Mouse (Mus musculus) lung, embryonic 15.5 days (tissue): ENCODE measurements at regions not wholly inside any gene's neighbourhood (a gene's known extent, or its start where the extent isn't known, plus 50 kb on each side); places are given as distances from the start of the nearest gene placed in this dataset.

ENCODE experiments used
- ATAC-seq: fragments of 200-750 bp; cut with Nextera tagmentation; 2 replicates; pipeline ENCODE4 v1.8.0; 2017; ENCODE audit warnings: moderate number of reproducible peaks, borderline replicate concordance; ENCODE audit not compliant: low FRiP score, low TSS enrichment; ENCODE audit errors: extremely low read depth
- H3K27ac ChIP-seq: fragments of 300-500 bp; sonication (generic); 2 replicates; pipeline ENCODE4 v1.5.1; 2015; ENCODE audit warnings: moderate library complexity, mild to moderate bottlenecking, inconsistent platforms
- H3K27me3 ChIP-seq: fragments of 300-500 bp; sonication (generic); 2 replicates; pipeline ENCODE4 v1.6.1; 2015; ENCODE audit warnings: inconsistent platforms
- H3K36me3 ChIP-seq: fragments of 300-500 bp; sonication (generic); 2 replicates; pipeline ENCODE4 v1.6.1; 2015; ENCODE audit warnings: inconsistent platforms
- H3K4me1 ChIP-seq: fragments of 300-500 bp; sonication (generic); 2 replicates; pipeline ENCODE4 v1.6.1; 2015; ENCODE audit warnings: inconsistent platforms
- H3K4me2 ChIP-seq: fragments of 300-500 bp; sonication (generic); 2 replicates; pipeline ENCODE4 v1.6.1; 2015; ENCODE audit warnings: inconsistent platforms, mild to moderate bottlenecking, moderate library complexity
- H3K4me3 ChIP-seq: fragments of 300-500 bp; sonication (generic); 2 replicates; pipeline ENCODE4 v1.5.1; 2015; ENCODE audit warnings: mild to moderate bottlenecking, inconsistent platforms
- H3K9ac ChIP-seq: fragments of 300-500 bp; sonication (generic); 2 replicates; pipeline ENCODE4 v1.6.1; 2015; ENCODE audit warnings: inconsistent platforms
- H3K9me3 ChIP-seq: fragments of 300-500 bp; sonication (generic); 2 replicates; pipeline ENCODE4 v1.6.1; 2016; ENCODE audit warnings: inconsistent platforms
- WGBS: fragments of 180-500 bp; shearing (Covaris S2); methylation state at CpG from one replicate; pipeline ENCODE4 v1.1.7; 2015; 5-methylcytosine and 5-hydroxymethylcytosine counted together

- Histone ChIP-seq H3K4me2 (no peak overlapping the region), H3K27me3 (no peaks in the 10 kb centered on the region), H3K9me3 (no peaks in the 10 kb centered on the region), H3K36me3 (no peaks in the 10 kb centered on the region), H3K27ac (peak overlapping the region; percentile 53; the same call in 1 of the 2 replicates), H3K4me1 (peaks cover 8% of the 10 kb centered on the region; the same call in 1 of the 2 replicates), H3K4me3 (no peak overlapping the region), H3K9ac (no peak overlapping the region)
- no peak for ATAC-seq
- whole genome bisulfite sequencing: 44% methylated on average over 4 of the region's 4 CpGs
Observed at GRCm38 (mm10) chr5:4311599-4311998, 119.4 kb downstream of the Mterf1b start.

DNA sequence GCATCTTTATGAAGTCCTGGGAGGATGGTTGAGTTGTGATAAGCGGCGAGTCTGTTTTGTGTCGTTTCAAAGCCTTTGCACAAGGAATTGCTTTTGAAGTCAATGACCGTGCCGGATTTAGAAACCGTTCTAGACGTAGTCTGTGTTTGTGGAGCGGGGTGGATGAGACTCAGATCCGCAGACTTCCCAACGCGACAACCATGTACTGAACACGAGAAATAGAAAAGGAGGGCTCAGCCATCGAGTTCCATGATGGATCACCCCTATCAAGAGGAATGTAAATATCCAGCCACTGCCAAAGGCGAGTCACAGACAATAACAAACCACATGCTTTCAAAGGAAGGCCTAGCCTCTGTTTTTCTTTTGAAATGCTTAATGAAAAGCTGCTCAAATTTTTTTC is 120.5 kb downstream of the Mterf1b start:
- Histone ChIP-seq H3K9ac (no peak overlapping the region), H3K4me3 (no peak overlapping the region), H3K4me2 (peak overlapping the region; percentile 38), H3K9me3 (no peaks in the 10 kb centered on the region), H3K4me1 (peaks cover 8% of the 10 kb centered on the region; the same call in 1 of the 2 replicates), H3K27me3 (no peaks in the 10 kb centered on the region), H3K36me3 (no peaks in the 10 kb centered on the region), H3K27ac (peak overlapping the region; percentile 78)
- peak; percentile 88; the same call in 1 of the 2 replicates for ATAC-seq
- WGBS: 23% methylated on average over 14 of the region's 14 CpGs

- H3K4me3 ChIP-seq: no peak overlapping the region
- no peak overlapping the region for H3K9ac ChIP-seq
- H3K27me3 ChIP-seq: no peaks in the 10 kb centered on the region
- H3K27ac ChIP-seq: peak overlapping the region; percentile 63
- no peaks in the 10 kb centered on the region; the same call in 1 of the 2 replicates for H3K9me3 ChIP-seq
- 48% methylated on average over 8 of the region's 8 CpGs for WGBS
- no peak for ATAC-seq
- no peak overlapping the region for H3K4me2 ChIP-seq
- no peaks in the 10 kb centered on the region for H3K36me3 ChIP-seq
- peaks cover 34% of the 10 kb centered on the region for H3K4me1 ChIP-seq
Observed at GRCm38 (mm10) chr5:4322634-4323386, 130.6 kb downstream of the Mterf1b start.

DNA sequence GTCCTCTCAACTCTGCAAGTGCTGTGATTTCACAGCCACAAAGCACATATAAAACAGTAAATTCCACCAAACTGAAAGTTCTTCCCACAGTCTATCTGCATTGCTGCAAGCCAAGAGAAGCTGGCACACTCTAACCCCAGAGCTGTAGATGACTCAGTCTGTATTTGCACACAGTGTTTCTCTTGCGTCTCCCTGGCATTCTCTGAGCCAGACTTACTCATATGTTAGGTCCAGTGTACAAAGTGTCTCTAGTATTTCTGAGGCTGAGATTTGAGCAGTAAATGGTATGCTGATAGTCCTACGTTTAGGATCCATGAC is 131.2 kb downstream of the Mterf1b start:
- H3K4me1 ChIP-seq: peaks cover 34% of the 10 kb centered on the region
- H3K36me3 ChIP-seq: no peaks in the 10 kb centered on the region
- H3K4me2 ChIP-seq: no peak overlapping the region
- no peak overlapping the region for H3K4me3 ChIP-seq
- H3K9me3 ChIP-seq: no peaks in the 10 kb centered on the region; the same call in 1 of the 2 replicates
- H3K27ac ChIP-seq: 0 out of 2 replicates have a peak overlapping the region, but pooled peaks have one; percentile 5
- H3K27me3 ChIP-seq: no peaks in the 10 kb centered on the region
- ATAC-seq: no peak
- no peak overlapping the region for H3K9ac ChIP-seq
- 65% methylated on average over 2 of the region's 2 CpGs for WGBS

DNA sequence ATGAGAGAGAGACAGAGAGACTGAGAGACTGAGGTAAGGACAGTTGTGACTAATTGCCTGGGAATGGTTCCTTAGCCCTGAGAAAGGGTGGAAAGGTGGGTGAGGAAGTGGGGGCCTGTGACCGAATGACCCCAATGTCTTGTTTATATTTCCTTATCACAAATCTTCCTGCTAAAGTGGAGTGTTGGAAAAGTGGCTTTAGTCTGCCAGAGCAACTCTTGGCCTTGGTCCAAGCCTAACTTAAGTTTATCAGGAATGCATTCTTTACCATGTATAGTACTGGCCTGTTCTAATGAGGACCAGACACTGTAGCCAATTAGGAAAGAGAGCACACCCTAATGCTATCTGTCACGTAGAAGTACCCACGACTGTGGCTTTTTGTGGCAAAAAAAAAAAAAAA is 133.6 kb downstream of the Mterf1b start:
- peak; percentile 94 for ATAC-seq
- H3K27ac ChIP-seq: peak overlapping the region; percentile 66
- H3K4me2 ChIP-seq: no peak overlapping the region
- no peak overlapping the region for H3K4me3 ChIP-seq
- peaks cover 34% of the 10 kb centered on the region for H3K4me1 ChIP-seq
- H3K27me3 ChIP-seq: no peaks in the 10 kb centered on the region
- no peak overlapping the region for H3K9ac ChIP-seq
- no peaks in the 10 kb centered on the region for H3K9me3 ChIP-seq
- WGBS: 1% methylated on average over 3 of the region's 3 CpGs
- H3K36me3 ChIP-seq: no peaks in the 10 kb centered on the region

DNA sequence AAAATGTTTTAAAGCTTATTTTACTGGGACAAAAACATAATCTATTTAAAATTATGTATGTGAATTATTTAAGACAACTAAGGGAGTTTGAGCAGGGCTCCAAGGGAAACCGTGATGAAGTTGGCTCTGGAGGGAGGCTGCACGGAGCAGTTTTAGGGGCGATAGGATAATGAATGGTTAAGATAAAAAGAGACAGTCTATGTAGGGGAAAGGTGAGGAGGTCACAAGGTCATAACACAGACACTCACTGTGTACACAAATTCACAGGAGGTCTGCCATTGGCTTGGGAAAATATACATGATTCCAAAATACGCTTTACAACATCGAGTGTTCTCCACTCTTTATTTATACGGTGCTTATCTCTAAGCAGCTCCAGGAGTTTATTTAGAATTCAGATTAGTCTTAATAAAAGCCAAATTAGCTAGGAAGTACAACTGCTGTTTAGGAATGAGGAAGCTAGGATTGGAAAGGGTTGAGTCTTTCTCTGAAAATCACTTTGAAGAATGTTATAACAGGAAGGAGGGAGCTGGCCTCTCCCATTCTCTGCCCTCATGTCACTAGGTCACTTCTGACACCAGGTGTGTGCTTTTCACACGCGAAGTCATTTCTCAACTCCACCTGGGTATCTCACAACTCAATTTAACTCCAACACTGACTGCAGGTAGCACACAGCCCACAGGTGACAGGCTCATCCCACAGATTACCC is 134.3 kb downstream of the Mterf1b start:
- Histone ChIP-seq H3K9ac (no peak overlapping the region), H3K27me3 (no peaks in the 10 kb centered on the region), H3K9me3 (no peaks in the 10 kb centered on the region), H3K36me3 (no peaks in the 10 kb centered on the region), H3K4me3 (no peak overlapping the region), H3K27ac (peak overlapping the region; percentile 66), H3K4me2 (no peak overlapping the region), H3K4me1 (peaks cover 34% of the 10 kb centered on the region)
- peak; percentile 66 for ATAC-seq
- 6% methylated on average over 8 of the region's 8 CpGs for WGBS

- H3K4me1 ChIP-seq: peaks cover 11% of the 10 kb centered on the region; the same call in 1 of the 2 replicates
- no peak overlapping the region for H3K4me2 ChIP-seq
- H3K36me3 ChIP-seq: no peaks in the 10 kb centered on the region
- no peak overlapping the region for H3K4me3 ChIP-seq
- H3K9ac ChIP-seq: no peak overlapping the region
- H3K27ac ChIP-seq: peak overlapping the region; percentile 67
- 16% methylated on average over 5 of the region's 5 CpGs for WGBS
- H3K27me3 ChIP-seq: no peaks in the 10 kb centered on the region
- H3K9me3 ChIP-seq: no peaks in the 10 kb centered on the region
- peak; percentile 57; the same call in 1 of the 2 replicates for ATAC-seq
Observed at GRCm38 (mm10) chr5:4335683-4336082, 143.5 kb downstream of the Mterf1b start.

- H3K27ac ChIP-seq: no peak overlapping the region
- no peaks in the 10 kb centered on the region for H3K4me1 ChIP-seq
- ATAC-seq: no peak
- no peak overlapping the region for H3K9ac ChIP-seq
- 19% methylated on average over 6 of the region's 6 CpGs for WGBS
- H3K4me3 ChIP-seq: no peak overlapping the region
- no peaks in the 10 kb centered on the region for H3K36me3 ChIP-seq
- no peaks in the 10 kb centered on the region for H3K27me3 ChIP-seq
- H3K4me2 ChIP-seq: no peak overlapping the region
- H3K9me3 ChIP-seq: no peaks in the 10 kb centered on the region
Observed at GRCm38 (mm10) chr5:4341956-4342355, 149.8 kb downstream of the Mterf1b start.

- ATAC-seq: no peak
- WGBS: 83% methylated on average over 2 of the region's 2 CpGs
Observed at GRCm38 (mm10) chr5:4344458-4344857, 152.3 kb downstream of the Mterf1b start.

GRCm38 (mm10) chr5:4348334-4348733 is 156.2 kb downstream of the Mterf1b start:
- Histone ChIP-seq H3K4me1 (no peaks in the 10 kb centered on the region), H3K36me3 (no peaks in the 10 kb centered on the region), H3K27ac (no peak overlapping the region), H3K9me3 (no peaks in the 10 kb centered on the region), H3K4me3 (no peak overlapping the region), H3K4me2 (no peak overlapping the region), H3K9ac (no peak overlapping the region), H3K27me3 (no peaks in the 10 kb centered on the region)
- WGBS: 74% methylated on average over 4 of the region's 4 CpGs
- ATAC-seq: no peak

More at GRCm38 (mm10) chr5:4344458-4344857, 152.3 kb downstream of the Mterf1b start:
- no peaks in the 10 kb centered on the region for H3K36me3 ChIP-seq
- no peaks in the 10 kb centered on the region for H3K27me3 ChIP-seq
- H3K4me1 ChIP-seq: no peaks in the 10 kb centered on the region
- no peak overlapping the region for H3K9ac ChIP-seq
- no peak overlapping the region for H3K4me2 ChIP-seq
- H3K4me3 ChIP-seq: no peak overlapping the region
- no peaks in the 10 kb centered on the region for H3K9me3 ChIP-seq
- H3K27ac ChIP-seq: no peak overlapping the region

DNA sequence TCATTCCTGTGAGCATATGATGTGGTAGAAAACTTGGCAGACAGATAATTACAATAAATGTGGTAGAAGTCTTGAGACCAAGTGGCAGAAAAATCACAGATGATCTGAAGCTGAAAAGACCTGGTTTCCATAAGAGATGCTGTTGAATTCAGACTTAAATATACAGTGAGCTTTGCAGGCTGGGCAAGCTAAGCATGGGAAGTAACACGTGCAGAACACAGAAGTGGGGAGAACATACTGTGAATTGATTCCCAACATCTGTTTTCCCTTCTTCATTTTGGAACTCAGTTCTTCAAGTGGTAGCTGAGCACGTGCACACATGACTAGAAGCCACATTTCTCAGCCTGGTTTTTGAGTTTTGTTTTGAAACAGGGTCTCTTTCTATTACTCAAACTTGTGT is 157.8 kb downstream of the Mterf1b start:
- Histone ChIP-seq H3K27me3 (no peaks in the 10 kb centered on the region), H3K9me3 (no peaks in the 10 kb centered on the region), H3K36me3 (no peaks in the 10 kb centered on the region), H3K9ac (no peak overlapping the region), H3K4me3 (no peak overlapping the region), H3K4me2 (no peak overlapping the region), H3K4me1 (0 out of 2 replicates have a peak, but pooled peaks cover 4% of the 10 kb centered on the region), H3K27ac (no peak overlapping the region)
- 29% methylated on average over 2 of the region's 2 CpGs for WGBS
- ATAC-seq: no peak

- Histone ChIP-seq H3K4me2 (no peak overlapping the region), H3K36me3 (no peaks in the 10 kb centered on the region), H3K9me3 (no peaks in the 10 kb centered on the region), H3K4me1 (0 out of 2 replicates have a peak, but pooled peaks cover 4% of the 10 kb centered on the region), H3K27ac (no peak overlapping the region), H3K9ac (no peak overlapping the region), H3K4me3 (no peak overlapping the region), H3K27me3 (no peaks in the 10 kb centered on the region)
- 69% methylated on average over 7 of the region's 7 CpGs for WGBS
- no peak for ATAC-seq
Observed at GRCm38 (mm10) chr5:4355609-4356224, 163.6 kb downstream of the Mterf1b start.
